Mouse (Mus musculus) embryonic facial prominence, embryonic 12.5 days (tissue): ENCODE data around the gene Sv2a. TPM values are rescaled to one million over a fixed set of nuclear protein-coding genes. Genes with fewer than 3 reads are reported as not detected.
"Not testable (repeated sequence)": the region's sequence is repeated elsewhere in the genome, so short reads cannot be mapped to it uniquely, and the experiment has no call there.

Source experiments
- ATAC-seq: fragments of 200-750 bp; cut with Nextera tagmentation; 2 replicates; pipeline ENCODE4 v1.8.0; 2017; ENCODE audit not compliant: insufficient number of reproducible peaks, insufficient read depth, low FRiP score, low TSS enrichment
- H3K27ac ChIP-seq: fragments of 300-500 bp; sonication (generic); 2 replicates; pipeline ENCODE4 v1.5.1; 2016; ENCODE audit warnings: mild to moderate bottlenecking
- H3K27me3 ChIP-seq: fragments of 300-500 bp; sonication (generic); 2 replicates; pipeline ENCODE4 v1.6.1; 2016; ENCODE audit warnings: mild to moderate bottlenecking, moderate library complexity
- H3K36me3 ChIP-seq: fragments of 300-500 bp; sonication (generic); 2 replicates; pipeline ENCODE4 v1.6.1; 2016; ENCODE audit warnings: mild to moderate bottlenecking
- H3K4me1 ChIP-seq: fragments of 300-500 bp; sonication (generic); 2 replicates; pipeline ENCODE4 v1.6.1; 2016
- H3K4me2 ChIP-seq: fragments of 300-500 bp; sonication (generic); replicated peaks from 2 replicates; pipeline ENCODE4 v1.6.1; 2016; ENCODE audit warnings: mild to moderate bottlenecking, moderate library complexity
- H3K4me3 ChIP-seq: fragments of 300-500 bp; sonication (generic); 2 replicates; pipeline ENCODE4 v1.5.1; 2016; ENCODE audit warnings: mild to moderate bottlenecking
- H3K9ac ChIP-seq: fragments of 300-500 bp; sonication (generic); 2 replicates; pipeline ENCODE4 v1.6.1; 2016; ENCODE audit warnings: mild to moderate bottlenecking, moderate library complexity
- H3K9me3 ChIP-seq: fragments of 300-500 bp; sonication (generic); 2 replicates; pipeline ENCODE4 v1.6.1; 2016; ENCODE audit warnings: mild to moderate bottlenecking, moderate library complexity
- WGBS: fragments of 180-500 bp; shearing (Covaris S2); methylation state at CpG from one replicate; pipeline ENCODE4 v1.1.7; 2016; 5-methylcytosine and 5-hydroxymethylcytosine counted together
- polyA plus RNA-seq: library from polyadenylated mRNA; unstranded; fragments of >200 nt; fragmentation: Nextera tagmentation; extraction: Ambion mirVana; gene quantifications from 2 replicates; pipeline ENCODE4 v1.2.1, GENCODE M21; 2016

Gene Sv2a
- polyA plus RNA-seq, 1 experiment from 2014 or later, result 8.6 TPM

DNA sequence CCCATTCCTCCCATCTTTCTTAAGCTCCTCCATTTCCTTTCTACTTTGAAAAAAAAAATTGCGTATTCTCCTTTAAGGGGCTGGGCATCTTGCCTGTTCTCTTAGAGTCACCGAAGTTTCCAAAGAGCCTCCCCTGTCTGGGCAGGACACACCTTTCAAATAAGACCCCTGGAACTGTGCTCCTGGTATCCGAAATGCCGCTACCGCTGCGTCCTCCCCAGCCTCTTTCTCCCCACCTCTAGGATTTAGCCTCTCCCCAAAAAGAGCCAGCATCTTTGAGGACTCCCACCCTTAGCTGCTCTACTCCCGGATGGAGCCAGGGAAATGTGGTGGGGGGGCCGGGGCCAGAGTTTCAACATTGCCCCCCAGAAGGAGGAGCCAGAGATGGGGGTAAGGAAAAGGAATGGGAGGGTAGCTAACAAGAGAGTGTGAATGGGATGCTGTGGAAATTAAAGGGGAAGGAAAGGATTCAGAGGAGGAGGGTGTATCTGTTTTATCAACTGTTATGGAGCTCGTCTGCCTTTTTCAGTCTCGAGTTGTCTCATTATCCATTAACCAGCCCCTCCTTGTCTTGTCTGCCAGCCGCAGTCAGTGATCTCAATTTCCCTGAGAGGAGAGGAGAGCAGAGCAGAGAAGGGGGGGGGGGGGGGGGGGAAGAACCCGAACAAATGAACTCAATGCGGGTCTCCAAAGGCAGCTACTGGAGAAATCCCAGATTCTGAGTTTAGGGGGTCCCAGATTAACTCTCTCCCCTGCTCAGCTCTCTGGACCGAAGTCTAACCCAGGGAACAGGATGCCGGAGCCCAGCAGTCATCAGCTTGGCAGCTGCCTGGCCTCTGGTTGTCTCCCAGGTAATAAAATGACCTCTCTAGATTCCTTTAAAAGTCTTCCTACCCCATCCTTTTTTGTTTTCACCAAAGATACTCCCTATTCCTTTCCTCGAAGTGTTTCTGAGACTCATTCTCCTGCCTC lies 18.8 kb upstream of the Sv2a start, which contains the start of gene Mtmr11:
Mtmr11 (plus strand) TSS at position 136 of the 972 bp plus-strand sequence.
- peak within 1 kb of the TSS; percentile 86 for H3K27ac ChIP-seq
- H3K4me2 ChIP-seq, result peak within 1 kb of the TSS; percentile 88
- 6% methylated on average over 15 of the region's 16 CpGs for WGBS
- peaks cover 19% of the 10 kb centered on the region for H3K4me1 ChIP-seq
- H3K27me3 ChIP-seq, result no peaks in the 10 kb centered on the region
- H3K36me3 ChIP-seq, result 0 out of 2 replicates have a peak, but pooled peaks cover 3% of the 10 kb centered on the region
- H3K9me3 ChIP-seq, result no peaks in the 10 kb centered on the region
- peak; percentile 38; the same call in 1 of the 2 replicates for ATAC-seq
- H3K4me3 ChIP-seq, result peak within 1 kb of the TSS; percentile 49
- H3K9ac ChIP-seq, result peak within 1 kb of the TSS; percentile 49

DNA sequence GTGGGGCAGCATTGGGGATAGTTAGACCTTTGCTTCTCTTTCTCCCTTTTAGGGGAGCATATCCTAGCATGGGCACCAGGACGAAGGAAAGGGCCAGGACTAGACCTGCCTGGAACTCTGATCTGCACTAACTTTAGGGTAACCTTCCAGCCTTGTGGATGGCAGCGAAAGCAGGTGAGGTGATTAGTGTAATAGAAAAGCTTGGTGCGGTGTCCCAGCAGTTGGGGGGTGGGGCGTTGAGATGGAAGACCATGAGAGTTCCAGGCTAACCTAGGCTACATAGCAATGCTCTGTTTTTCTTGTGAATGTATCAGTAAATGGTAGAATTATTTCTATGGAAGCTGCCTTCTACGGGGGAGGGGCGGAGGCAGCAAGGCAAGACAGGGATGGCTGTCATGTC lies 17.9 kb upstream of the Sv2a start:
- Histone ChIP-seq H3K27ac (peak overlapping the region; percentile 14; the same call in 1 of the 2 replicates), H3K27me3 (no peaks in the 10 kb centered on the region), H3K9me3 (no peaks in the 10 kb centered on the region), H3K4me3 (peak overlapping the region; percentile 49; the same call in 1 of the 2 replicates), H3K9ac (peak overlapping the region; percentile 49; the same call in 1 of the 2 replicates), H3K36me3 (peaks cover 6% of the 10 kb centered on the region; the same call in 1 of the 2 replicates), H3K4me1 (peaks cover 19% of the 10 kb centered on the region), H3K4me2 (peak overlapping the region; percentile 88)
- ATAC-seq, result no peak
- 89% methylated on average over 6 of the region's 6 CpGs for WGBS

GRCm38 (mm10) chr3:96168466-96169158 lies 12.3 kb upstream of the Sv2a start:
- no peak overlapping the region for H3K4me2 ChIP-seq
- WGBS, result 73% methylated on average over 12 of the region's 12 CpGs
- H3K4me3 ChIP-seq, result no peak overlapping the region
- peaks cover 16% of the 10 kb centered on the region for H3K36me3 ChIP-seq
- H3K27ac ChIP-seq, result 0 out of 2 replicates have a peak overlapping the region, but pooled peaks have one; percentile 17
- H3K27me3 ChIP-seq, result no peaks in the 10 kb centered on the region
- no peak for ATAC-seq
- H3K9me3 ChIP-seq, result no peaks in the 10 kb centered on the region
- H3K9ac ChIP-seq, result no peak overlapping the region
- peaks cover 15% of the 10 kb centered on the region for H3K4me1 ChIP-seq

- H3K4me2 ChIP-seq, result no peak overlapping the region
- H3K9ac ChIP-seq, result peak overlapping the region; percentile 38; the same call in 1 of the 2 replicates
- H3K9me3 ChIP-seq, result no peaks in the 10 kb centered on the region
- no peak overlapping the region for H3K4me3 ChIP-seq
- peaks cover 29% of the 10 kb centered on the region for H3K36me3 ChIP-seq
- no peaks in the 10 kb centered on the region for H3K27me3 ChIP-seq
- H3K27ac ChIP-seq, result no peak overlapping the region
- peaks cover 25% of the 10 kb centered on the region for H3K4me1 ChIP-seq
- no peak for ATAC-seq
- 84% methylated on average over 4 of the region's 4 CpGs for WGBS
These were observed 10.7 kb upstream of the Sv2a start for GRCm38 (mm10) chr3:96170276-96170675.

DNA sequence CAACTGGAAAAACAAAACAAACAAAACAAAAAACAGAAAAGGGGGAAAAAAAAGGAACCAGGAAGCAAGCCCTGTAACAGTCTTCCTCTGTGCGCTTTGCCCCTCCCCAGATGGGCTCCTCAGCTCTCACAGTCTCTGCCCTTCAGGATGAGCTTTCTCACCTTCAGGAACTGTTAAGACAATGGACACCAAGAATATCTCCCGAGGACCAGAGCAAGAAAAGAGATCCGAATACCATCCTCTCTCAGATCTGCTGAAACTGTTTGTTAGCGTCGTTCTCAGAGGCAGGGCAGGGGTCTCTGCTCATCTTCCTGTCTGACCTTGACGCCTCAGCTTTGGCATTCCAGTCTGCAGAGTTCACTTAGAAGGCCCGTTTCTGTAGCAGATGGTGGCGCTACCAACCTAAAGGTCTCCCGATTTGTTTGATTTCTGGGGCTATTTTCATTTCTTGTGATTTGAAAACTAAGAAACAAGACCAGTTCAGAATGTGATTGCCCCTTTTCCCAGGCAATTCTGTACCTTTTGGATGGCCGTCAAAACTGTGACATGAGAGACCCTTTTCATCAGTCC lies 9.9 kb upstream of the Sv2a start:
- Histone ChIP-seq H3K4me1 (peaks cover 25% of the 10 kb centered on the region), H3K9me3 (no peaks in the 10 kb centered on the region), H3K27me3 (no peaks in the 10 kb centered on the region), H3K9ac (peak overlapping the region; percentile 88; the same call in 1 of the 2 replicates), H3K4me3 (peak overlapping the region; percentile 96), H3K36me3 (peaks cover 35% of the 10 kb centered on the region), H3K4me2 (peak overlapping the region; percentile 92), H3K27ac (peak overlapping the region; percentile 98; the same call in 1 of the 2 replicates)
- WGBS, result 68% methylated on average over 10 of the region's 10 CpGs
- ATAC-seq, result no peak

DNA sequence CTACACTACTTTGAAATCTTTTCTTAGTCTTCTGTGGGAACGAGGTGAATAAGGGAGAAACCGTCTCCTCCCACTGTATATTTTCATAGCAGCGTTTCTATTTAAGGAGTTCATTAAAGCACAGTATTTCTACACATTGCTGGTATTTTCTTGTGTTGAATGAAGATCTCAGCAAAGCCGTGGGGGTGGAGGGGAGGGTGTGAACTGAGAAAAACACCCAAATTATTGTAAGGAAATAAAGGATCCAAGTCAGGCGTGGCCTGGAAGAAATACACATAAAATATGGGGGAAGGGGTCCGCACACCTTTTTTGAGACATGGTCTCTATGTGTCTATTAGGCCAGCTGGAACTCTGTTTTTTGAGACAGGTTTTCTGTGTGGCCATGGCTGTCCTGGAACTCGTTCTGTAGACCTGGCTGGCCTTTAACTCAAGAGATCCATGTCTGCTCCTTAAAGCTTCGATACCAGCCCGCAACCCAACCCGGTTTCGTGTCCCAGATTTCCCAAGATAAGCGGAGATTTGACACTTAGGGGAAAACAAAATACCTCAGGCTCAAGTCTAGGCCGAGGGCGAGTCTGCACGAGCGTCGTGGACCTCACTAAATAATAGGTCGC lies 9.3 kb upstream of the Sv2a start:
- H3K27ac ChIP-seq, result peak overlapping the region; percentile 98
- peaks cover 41% of the 10 kb centered on the region for H3K36me3 ChIP-seq
- H3K9me3 ChIP-seq, result no peaks in the 10 kb centered on the region
- peaks cover 25% of the 10 kb centered on the region for H3K4me1 ChIP-seq
- peak overlapping the region; percentile 88 for H3K9ac ChIP-seq
- WGBS, result 22% methylated on average over 18 of the region's 18 CpGs
- H3K27me3 ChIP-seq, result no peaks in the 10 kb centered on the region
- peak overlapping the region; percentile 96 for H3K4me3 ChIP-seq
- peak overlapping the region; percentile 92 for H3K4me2 ChIP-seq
- 0 out of 2 replicates have a peak, but pooled peaks have one; percentile 8 for ATAC-seq

- peaks cover 25% of the 10 kb centered on the region for H3K4me1 ChIP-seq
- ATAC-seq, result peak; percentile 90
- H3K9me3 ChIP-seq, result no peaks in the 10 kb centered on the region
- H3K36me3 ChIP-seq, result peaks cover 45% of the 10 kb centered on the region
- H3K4me3 ChIP-seq, result peak within 1 kb of the TSS; percentile 96
- under 1% methylated on average over 57 of the region's 58 CpGs for WGBS
- no peaks in the 10 kb centered on the region for H3K27me3 ChIP-seq
- H3K27ac ChIP-seq, result peak within 1 kb of the TSS; percentile 98
- peak within 1 kb of the TSS; percentile 88 for H3K9ac ChIP-seq
- H3K4me2 ChIP-seq, result peak within 1 kb of the TSS; percentile 92
These were observed 8.5 kb upstream of the Sv2a start, which contains the start of gene Sf3b4 for GRCm38 (mm10) chr3:96172197-96173178. Gene Sf3b4 (plus strand): TSS chr3:96172332.

DNA sequence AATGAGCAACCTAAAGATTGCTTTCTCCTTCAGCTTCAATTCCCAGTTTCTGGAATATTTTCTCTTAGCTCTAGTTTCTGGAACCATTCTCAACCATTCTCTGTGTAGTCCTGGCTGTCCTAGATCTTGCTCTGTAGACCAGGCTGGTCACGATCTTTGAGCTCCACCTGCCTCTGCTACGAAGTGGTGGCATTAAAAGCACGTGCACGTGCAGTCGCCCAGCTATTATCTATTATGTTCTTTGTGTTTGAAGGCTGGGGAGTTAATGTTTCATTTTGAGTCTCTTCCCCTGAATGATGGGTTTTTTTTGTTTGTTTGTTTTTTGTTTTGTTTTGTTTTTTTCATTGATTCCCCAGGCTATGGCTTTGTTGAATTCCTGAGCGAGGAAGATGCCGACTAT lies 7.8 kb upstream of the Sv2a start:
- ATAC-seq, result no peak
- H3K4me3 ChIP-seq, result peak overlapping the region; percentile 96
- WGBS, result 38% methylated on average over 7 of the region's 7 CpGs
- peaks cover 49% of the 10 kb centered on the region for H3K36me3 ChIP-seq
- H3K9ac ChIP-seq, result peak overlapping the region; percentile 88
- H3K27ac ChIP-seq, result 0 out of 2 replicates have a peak overlapping the region, but pooled peaks have one; percentile 98
- H3K4me1 ChIP-seq, result peaks cover 25% of the 10 kb centered on the region
- no peaks in the 10 kb centered on the region for H3K27me3 ChIP-seq
- H3K9me3 ChIP-seq, result no peaks in the 10 kb centered on the region
- H3K4me2 ChIP-seq, result peak overlapping the region; percentile 92

GRCm38 (mm10) chr3:96174042-96174441 lies 6.9 kb upstream of the Sv2a start:
- not testable (repeated sequence) for ATAC-seq, H3K27me3 ChIP-seq, H3K27ac ChIP-seq, H3K4me3 ChIP-seq, H3K9ac ChIP-seq, H3K9me3 ChIP-seq
- 84% methylated on average over 4 of the region's 4 CpGs for WGBS
- H3K4me2 ChIP-seq, result peak overlapping the region; percentile 32
- H3K4me1 ChIP-seq, result peaks cover 25% of the 10 kb centered on the region
- peaks cover 56% of the 10 kb centered on the region for H3K36me3 ChIP-seq

GRCm38 (mm10) chr3:96175251-96175650 lies 5.7 kb upstream of the Sv2a start:
- Histone ChIP-seq H3K27me3 (no peaks in the 10 kb centered on the region), H3K36me3 (peaks cover 52% of the 10 kb centered on the region), H3K4me1 (peaks cover 25% of the 10 kb centered on the region), H3K4me3 (no peak overlapping the region), H3K9ac (no peak overlapping the region), H3K4me2 (no peak overlapping the region), H3K9me3 (no peaks in the 10 kb centered on the region), H3K27ac (no peak overlapping the region)
- WGBS, result 87% methylated on average over 6 of the region's 6 CpGs
- no peak for ATAC-seq
